Mouse (Mus musculus): ENCODE results near the gene Tm6sf2.

GRCm38 (mm10) chr8:70043996-70044395, 28.7 kb upstream of the Tm6sf2 start:
- TF ChIP-seq CTCF (IDR thresholded peaks at IDR 0.05; ENCODE audit: low read depth, low read length): no peak
- TF ChIP-seq POLR2A (IDR thresholded peaks at IDR 0.05; ENCODE audit: borderline replicate concordance, low read depth, low read length): no peak
